Mouse (Mus musculus) lung, postnatal 10 days (tissue): Measurements from ENCODE around the gene Rcc2.

ENCODE experiments used
- DNase-seq: peaks from one replicate; pipeline ENCODE4 v3.0.0; 2021

Gene Rcc2

DNA sequence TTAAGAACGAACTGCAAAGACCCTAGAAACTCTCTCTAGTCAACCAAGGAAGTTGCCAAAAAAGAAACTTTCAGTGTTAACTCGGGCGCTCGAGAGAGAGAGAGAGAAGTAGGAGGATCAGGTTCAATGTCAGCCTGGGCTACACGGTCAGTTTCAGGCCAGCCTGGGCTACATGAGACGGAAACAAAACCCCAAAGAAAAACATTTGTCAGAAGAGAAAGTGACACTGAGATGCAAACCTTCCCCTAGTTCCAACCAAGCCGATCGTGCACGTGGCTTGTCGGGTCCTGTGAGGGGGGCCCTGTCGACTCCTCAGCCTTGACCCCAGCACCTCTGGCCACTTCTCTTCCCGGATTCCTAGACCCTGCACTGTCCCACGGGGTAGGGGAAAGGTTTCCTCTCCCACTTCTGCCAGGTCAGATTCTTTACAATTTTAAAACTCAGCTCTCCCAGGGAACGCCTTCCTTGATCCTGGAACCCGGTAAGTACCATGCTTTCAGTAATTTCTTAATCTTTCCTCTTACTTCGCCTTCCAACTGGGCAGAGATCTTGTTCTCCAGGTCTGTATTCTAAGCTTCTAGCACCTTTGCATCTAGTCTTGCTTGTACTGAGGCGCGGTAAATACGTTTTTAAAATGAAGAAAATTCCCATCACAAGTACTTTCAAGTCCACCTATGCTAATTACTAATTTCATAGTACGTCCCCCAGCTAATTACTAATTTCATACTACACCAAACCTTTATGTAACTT is at the start of gene Rcc2:
TSS of gene Rcc2 (plus strand) at position 273 of the 750 bp plus-strand sequence.
- no peak for DNase-seq

DNA sequence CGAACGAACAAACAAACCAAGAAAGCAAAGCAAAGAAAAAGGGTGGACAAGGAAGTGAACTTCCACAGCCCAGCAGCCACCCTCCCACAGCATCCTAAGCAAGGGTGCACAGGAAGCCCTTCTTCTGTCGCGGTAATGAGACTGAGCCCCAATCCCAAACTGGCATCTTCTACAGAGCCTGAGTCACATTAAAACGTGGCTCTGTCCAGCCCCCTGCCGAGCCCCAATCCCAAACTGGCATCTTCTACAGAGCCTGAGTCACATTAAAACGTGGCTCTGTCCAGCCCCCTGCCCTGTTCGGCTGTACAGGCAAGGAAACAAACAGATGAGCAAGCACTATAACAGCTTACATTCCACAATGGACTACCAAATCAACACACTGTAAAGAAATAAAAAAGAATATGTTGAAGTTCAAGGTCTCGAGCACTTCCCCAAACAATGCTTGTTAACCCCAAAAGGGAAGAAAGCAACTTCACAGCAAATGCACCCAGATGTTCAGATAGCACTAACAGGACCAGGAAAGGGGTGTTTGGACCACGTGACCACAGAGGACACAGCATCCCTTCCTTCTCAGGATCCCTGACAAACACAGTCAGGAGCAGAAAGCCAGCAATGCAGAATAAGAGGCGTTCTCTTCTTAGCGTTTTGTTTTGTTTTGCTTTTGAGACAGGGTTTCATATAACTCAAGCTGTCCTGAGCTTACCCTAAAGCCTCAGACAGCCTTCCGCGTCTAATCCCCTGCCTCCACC is 46.3 kb upstream of the Rcc2 start:
- no peak for DNase-seq

- no peak for DNase-seq
Measured at GRCm38 (mm10) chr4:140654798-140655197, 45.5 kb upstream of the Rcc2 start.

GRCm38 (mm10) chr4:140656529-140656928 is 43.8 kb upstream of the Rcc2 start:
- no peak for DNase-seq

- DNase-seq, result peak; percentile 59
Measured at GRCm38 (mm10) chr4:140657681-140658575, 42.4 kb upstream of the Rcc2 start.

DNA sequence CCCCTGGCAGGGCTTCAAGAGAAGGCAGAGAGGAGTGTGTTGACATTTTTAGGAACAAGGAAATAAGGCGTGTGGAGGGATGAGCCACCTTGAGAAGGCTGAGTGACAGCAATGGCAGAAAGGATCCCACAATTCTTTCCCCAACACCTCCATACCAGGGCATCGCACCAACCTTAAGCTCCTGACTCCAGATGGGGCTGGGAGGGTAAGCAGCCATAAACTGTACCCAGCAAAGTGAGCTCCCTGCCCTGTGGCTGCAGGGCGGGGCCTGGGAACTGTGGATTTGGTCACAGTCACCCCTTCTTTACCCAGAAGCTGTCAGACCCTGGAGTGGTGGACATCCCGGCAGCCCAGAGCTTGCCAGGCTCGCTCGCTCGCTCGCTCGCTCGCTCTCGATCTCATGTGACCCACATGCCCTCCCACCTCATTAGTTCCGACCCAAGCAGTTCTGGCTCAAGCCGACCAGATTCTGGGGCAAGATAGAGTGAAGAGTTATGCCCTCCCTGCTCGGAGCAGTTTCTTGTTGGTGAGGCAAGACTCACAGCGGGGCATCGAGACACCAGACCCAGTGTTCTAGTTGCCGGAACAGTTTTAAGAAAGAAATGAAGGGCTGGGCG is 38.8 kb upstream of the Rcc2 start:
- DNase-seq, result no peak

DNA sequence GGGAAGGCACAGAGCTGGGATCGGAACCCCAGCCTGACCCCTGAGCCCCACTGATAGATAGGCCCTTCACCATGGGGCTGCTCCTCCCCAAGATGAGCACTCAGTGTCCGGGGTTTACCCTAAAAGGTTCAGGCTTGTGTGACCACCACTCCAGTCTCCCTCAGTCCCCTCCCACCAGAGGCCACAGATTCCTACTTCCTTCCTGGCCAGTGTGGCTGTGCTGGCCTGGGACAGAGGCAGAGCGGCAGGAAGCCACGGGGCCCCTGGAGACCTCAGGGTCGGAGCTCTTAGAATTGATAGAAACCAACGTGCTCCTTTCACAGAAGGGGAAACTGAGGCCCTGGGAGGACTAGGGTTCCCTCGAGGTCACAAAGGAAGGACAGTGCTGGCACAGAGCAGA is 37.9 kb upstream of the Rcc2 start:
- no peak for DNase-seq

GRCm38 (mm10) chr4:140662882-140663585 is 37.3 kb upstream of the Rcc2 start:
- no peak for DNase-seq

DNA sequence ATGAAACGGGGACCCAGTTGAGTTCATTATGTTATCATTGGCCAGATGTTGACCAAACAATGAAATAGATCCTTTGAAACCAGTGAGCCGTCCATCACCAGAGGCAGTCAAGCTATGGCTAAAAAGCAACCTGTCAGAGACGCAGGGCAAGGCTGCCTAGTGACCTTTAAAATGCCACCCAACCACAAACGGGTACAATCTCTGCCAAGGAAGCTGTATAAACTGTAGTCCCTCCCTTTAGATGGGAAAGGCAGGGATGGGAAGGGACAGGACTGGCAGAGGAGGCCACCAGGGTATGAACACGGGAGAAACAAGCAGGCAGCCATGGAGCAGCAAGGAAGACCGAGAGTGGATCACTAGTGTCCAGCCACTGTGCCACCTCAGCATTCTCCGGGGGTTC is 35.3 kb upstream of the Rcc2 start:
- DNase-seq, result no peak

- DNase-seq, result peak; percentile 65
Measured at GRCm38 (mm10) chr4:140665760-140666159, 34.6 kb upstream of the Rcc2 start, which contains the start of gene Arhgef10l. TSS of gene Arhgef10l (minus strand) at chr4:140666012.

DNA sequence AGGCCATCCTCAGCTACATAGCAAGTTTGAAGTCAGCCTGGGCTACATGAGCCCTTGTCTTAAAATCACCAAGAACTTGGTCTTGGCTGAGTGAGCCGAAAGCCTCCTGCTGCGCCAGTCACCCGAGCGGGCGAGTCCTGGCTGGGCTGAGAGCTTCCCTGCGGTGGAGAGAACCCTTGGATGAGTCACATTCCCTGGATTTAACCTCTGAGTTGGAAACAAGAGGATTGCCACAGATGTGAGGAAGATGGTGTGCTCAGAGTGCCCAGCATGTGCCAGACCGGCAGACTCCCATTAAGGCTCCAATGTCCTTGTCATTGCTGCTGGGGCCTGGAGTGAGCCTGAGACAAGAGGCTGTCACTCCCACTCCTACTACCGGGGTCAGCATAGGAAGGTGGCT is 32.5 kb upstream of the Rcc2 start:
- no peak for DNase-seq

GRCm38 (mm10) chr4:140673527-140674264 is 26.6 kb upstream of the Rcc2 start:
- DNase-seq, result no peak

DNA sequence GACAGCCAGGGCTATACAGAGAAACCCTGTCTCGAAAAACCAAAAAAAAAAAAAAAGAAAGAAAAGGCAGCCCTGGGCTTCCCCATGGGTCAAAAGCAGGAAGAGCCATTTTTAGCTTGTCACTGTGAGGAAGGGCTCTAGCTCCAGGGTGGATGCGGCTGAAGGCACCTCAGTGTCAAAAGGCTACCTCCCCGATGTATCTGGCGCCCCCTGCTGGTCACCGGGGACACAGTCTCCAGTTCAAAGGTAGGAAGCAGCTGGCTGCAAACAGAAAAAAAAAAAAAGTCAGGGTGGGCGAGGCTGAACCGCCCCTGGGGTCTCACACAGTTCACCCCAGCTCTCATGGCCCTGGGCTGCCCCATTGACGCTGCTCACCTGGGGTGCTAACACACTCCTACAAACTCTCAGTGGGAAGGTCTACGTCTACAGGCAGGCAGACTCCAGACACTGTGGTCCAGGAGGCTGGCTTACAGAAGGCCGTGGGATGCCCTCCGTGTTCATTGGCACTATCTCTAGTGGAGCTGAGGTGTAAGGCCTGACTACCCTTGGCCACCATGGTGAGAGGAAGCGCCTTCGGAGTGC is 25.9 kb upstream of the Rcc2 start:
- peak; percentile 92 for DNase-seq

- peak; percentile 45 for DNase-seq
Measured at GRCm38 (mm10) chr4:140679038-140679437, 21.3 kb upstream of the Rcc2 start.

DNA sequence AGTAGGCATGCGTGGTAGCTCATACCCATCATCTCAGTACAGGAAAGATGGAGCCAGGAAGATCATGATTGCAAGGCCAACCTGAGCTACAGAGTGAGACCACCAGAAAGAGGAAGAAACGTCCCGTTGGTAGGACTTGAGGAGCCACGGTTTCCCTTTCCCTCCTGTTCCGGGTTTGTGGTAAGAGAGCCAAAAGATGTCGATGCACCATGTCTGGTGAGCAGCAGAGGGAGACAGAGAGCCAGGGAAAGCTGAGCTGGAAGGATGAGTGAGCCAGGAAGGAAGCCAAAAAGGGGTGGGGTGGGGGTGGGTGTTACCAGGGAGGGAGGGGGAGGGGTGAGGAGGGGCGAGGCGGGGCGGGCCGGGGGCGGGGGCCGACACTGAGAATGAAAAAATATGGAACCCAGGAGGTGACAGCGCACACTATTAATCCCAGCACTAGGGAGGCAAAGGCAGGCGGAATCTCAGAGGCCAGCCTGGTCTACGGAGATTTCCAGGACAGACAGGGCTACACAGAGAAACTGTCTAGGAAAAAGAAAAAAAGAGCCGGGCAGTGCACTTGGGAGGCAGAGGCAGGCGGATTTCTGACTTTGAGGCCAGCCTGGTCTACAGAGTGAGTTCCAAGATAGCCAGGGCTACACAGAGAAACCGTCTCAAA is 20.5 kb upstream of the Rcc2 start:
- peak; percentile 93 for DNase-seq

- no peak for DNase-seq
Measured at GRCm38 (mm10) chr4:140680731-140681397, 19.5 kb upstream of the Rcc2 start.

DNA sequence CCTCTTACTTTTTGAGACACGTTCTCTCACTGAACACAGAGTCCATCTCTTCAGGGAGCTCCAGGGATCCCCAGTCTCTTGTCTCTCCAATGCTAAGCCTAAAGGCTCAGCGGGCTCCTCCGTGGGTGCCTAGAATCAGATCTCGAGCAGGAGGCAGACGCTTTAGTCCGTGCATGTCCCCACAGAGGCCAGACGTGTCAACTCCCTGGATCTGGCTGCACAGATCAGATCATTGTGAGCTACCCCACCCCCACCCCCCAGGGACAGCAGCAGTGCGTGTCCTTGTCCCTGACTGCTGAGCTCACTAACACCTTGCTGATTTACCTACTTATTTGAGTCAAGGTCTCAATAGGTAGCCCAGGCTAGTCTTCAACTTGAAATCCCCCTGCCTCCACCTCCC is 16.7 kb upstream of the Rcc2 start:
- DNase-seq, result no peak

DNA sequence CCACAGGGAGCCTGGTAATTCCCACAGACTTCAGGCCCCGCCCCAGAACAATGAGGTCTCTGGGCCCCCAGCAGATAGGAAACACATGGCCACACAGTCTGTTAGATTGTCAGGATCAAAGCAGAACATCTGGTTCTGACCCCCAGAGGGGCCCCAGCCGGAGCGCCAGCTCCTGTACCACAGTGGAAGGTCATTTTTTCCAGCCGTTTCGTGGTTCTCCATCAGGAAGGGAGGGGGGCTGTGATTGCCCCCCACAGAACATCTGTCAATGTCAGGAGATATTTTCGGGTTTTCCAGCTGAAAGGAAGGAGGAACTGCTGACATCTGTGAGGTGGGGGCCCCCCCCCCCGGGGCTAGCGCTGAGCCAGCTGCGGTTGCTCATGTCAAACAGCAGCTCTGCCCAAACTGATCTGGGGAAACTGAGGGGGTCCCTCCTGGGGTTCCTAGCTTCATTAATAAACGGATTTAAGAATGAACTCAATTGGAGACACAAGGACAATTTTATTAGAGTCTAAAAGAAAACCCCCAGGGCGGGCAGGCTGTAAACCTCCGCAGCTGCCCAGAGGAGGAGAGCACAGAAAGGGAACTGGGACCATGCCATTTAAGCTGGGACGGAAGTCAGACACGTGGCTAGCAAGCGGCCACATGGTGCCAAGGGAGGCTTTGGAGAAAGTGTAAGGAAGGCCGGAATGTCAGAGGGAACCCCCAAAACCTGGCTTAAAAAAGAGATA is 16.0 kb upstream of the Rcc2 start:
- DNase-seq, result peak; percentile 79

- DNase-seq, result no peak
Measured at GRCm38 (mm10) chr4:140684881-140685303, 15.4 kb upstream of the Rcc2 start.
